Mouse (Mus musculus): ENCODE measurements around the gene Fam114a1. TPM values are rescaled to one million over a fixed set of nuclear protein-coding genes. Genes with fewer than 3 reads are reported as not detected.

Fam114a1 gene
- polyA plus RNA-seq (2012; rRNA removed), result 32.1 and 33.2 TPM in 2 replicates

DNA sequence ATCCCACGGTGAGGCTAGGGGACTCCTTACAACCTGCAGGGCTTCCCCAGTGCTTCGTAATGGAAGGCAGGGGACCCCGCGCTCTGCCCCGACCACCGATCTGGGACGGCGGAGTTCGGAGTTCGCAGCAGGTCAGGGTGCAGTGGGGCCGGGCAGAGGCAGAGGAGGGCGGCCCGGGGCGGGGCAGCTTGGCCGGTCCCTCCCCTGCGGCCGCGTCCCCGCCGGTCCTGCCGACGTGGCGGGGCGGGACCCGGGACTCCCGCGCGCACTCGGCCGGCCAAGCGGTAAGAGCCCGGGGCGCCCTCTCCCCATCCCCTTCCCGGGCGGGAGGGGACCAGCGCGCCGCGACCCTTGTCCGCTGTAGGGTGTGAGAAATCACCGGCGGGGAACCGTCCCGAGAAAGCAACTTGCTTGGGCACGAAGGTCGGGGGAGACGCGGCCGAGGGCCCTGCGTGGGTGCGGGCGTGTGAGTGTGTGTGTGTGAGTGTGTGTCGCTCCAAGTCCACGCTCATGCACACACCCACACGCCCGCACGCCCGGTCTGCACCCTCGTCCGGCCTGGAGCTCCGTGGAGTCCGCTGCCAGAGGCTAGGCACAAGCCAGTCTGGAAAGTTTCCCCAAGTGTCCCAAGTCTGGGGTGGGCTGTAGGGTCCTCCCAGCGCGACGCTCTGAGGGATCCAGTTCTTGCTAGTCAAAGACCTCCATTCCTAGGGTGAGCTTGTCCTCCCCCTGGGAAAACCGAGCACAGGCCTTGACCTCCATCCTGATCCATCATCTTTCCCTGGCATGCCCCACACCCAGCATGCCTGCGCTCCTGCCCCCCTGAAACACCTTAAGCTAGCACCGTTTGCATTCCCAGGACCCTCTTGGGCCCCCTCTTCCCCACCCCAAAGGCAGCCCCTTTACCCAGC, at the start of gene Fam114a1:
Fam114a1 (plus strand) TSS at position 211 of the 911 bp plus-strand sequence.

DNA sequence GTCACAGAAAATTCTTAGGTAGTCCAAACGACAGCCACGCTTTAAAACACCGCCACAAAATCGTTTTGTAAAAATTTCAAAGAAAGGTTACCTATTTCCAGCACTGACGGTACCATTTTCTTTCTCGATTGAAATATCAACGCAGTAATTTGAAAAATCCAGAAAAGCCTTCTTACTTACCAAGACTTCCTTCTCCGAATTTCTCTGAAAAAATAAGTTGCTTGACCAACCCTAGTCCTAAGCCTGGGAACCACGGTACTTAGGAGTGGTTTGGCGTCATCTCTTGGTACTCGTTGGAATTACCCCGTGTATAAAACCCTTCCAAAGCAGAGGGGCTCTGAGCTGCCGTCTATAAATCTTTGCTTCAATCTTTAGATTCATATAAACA, 10.0 kb upstream of the Fam114a1 start, which contains the start of gene Tlr6:
Tlr6 (minus strand) TSS at position 255 of the 388 bp plus-strand sequence.

Other genes with a start within 250 kb of the Fam114a1 start
- 196 and 199 TPM in 2 replicates for gene Klf3, start 166.7 kb upstream of the Fam114a1 start, polyA plus RNA-seq (2012; rRNA removed)
- 14.7 and 22.0 TPM in 2 replicates for gene Tlr1, start 36.5 kb upstream of the Fam114a1 start, polyA plus RNA-seq (2012; rRNA removed)
- gene Tlr6, start 10.0 kb upstream of the Fam114a1 start, polyA plus RNA-seq (2012; rRNA removed), result 0.44 and 0.84 TPM in 2 replicates
- gene Tmem156, start 122.1 kb downstream of the Fam114a1 start, polyA plus RNA-seq (2012; rRNA removed), result 0.31 and 0.34 TPM in 2 replicates
- 18.6 and 20.5 TPM in 2 replicates for gene Klhl5, start 137.5 kb downstream of the Fam114a1 start, polyA plus RNA-seq (2012; rRNA removed)
- 1.7 and 2.2 TPM in 2 replicates for gene Wdr19, start 229.6 kb downstream of the Fam114a1 start, polyA plus RNA-seq (2012; rRNA removed)